In the genomic region with DNA sequence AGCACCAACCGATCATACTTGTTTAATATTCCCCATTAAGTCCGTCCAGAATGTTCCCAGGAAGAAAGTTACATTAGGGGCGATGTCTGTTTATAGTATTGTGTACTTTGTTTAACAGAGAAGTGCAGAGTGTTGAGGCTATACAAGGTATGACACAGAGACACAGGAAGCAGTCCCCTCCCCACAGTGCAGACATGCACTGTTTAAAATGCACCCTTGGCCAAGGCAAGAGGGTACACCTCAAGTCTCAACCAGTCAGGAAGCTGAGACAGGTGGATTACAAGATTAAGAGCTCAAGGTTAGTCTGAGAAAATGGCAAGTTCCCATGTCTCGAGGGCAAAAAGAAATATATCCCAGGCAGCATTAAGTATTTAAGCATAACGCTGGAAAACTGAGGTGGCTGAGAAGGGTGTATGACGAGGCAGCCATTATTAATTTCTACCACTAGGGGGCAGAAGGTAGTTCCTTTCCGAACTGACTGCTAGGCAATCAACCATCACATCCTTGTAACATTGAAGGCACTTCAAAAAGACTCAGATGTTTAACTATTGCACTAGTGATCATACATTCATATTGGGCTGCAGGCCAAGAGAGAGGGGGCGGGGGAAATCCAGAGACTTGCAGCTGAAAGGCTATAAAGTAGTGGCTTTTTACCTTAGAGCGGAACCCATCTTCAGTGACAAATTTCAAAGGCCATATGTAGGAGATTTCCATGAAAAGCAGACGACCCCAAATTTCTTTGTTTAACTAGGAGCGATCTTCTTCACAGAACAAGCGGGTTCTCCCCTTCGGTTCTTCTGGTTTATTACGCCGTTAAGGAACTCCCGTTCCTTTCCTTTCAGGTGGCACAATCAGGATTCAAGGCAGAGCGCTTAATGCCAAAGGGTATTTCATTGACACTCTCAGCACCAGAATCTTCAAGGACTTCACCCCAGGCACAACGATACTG, we compare ENCODE assay signal across 9 mouse cellular contexts. TPM values are rescaled to one million over a fixed set of nuclear protein-coding genes. Genes with fewer than 3 reads are reported as not detected.
DNase-seq lines count a peak whose midpoint lies in the region; ATAC-seq and TF ChIP-seq lines count a peak whose summit lies in the region.
"Had no signal": no experiment of that assay in that cellular context is flagged by ENCODE, and none has a peak within 500 bp of the region (broad histone marks: within the 10 kb centered on the region; RNA-seq: fewer than 3 reads in every experiment).

No protein-coding gene starts in this region.

- peak; percentile 47 to 64 for DNase-seq in heart, adult 18-20 months
- peak; percentile 5 for DNase-seq in adipocyte (ENCODE audit: low spot score)
- DNase-seq in hindbrain, postnatal 0 days (ENCODE audit: low spot score), result peak; percentile 80
- DNase-seq in limb, embryonic 14.5 days (ENCODE audit: low spot score), result peak; percentile 81
- DNase-seq in ovary, postnatal 36 days (ENCODE audit: low spot score), result no peak

- 68% methylated on average over 18 of the region's 18 CpGs for WGBS in heart, embryonic 12.5 days
- 62% methylated on average over 18 of the region's 18 CpGs for WGBS in embryonic facial prominence, embryonic 13.5 days
- WGBS in hindbrain, postnatal 0 days, result 54% methylated on average over 18 of the region's 18 CpGs
- 57% methylated on average over 18 of the region's 18 CpGs for WGBS in limb, embryonic 14.5 days
- 44% methylated on average over 18 of the region's 18 CpGs for WGBS in midbrain, embryonic 13.5 days

- no peak overlapping the region for H3K4me2 ChIP-seq in heart, embryonic 12.5 days
- H3K4me2 ChIP-seq in embryonic facial prominence, embryonic 13.5 days, result no peak overlapping the region
- H3K4me2 ChIP-seq in hindbrain, postnatal 0 days (ENCODE audit: low read depth, low read length), result no peak overlapping the region
- H3K4me2 ChIP-seq in limb, embryonic 14.5 days (replicated peaks; ENCODE audit: low read depth, low read length, severe bottlenecking), result no peak overlapping the region
- 0 out of 2 replicates have a peak overlapping the region, but pooled peaks have one; percentile 9 for H3K4me2 ChIP-seq in midbrain, embryonic 13.5 days (replicated peaks)

- peaks cover 28% of the 10 kb centered on the region for H3K4me1 ChIP-seq in heart, embryonic 12.5 days (replicated peaks)
- peaks cover 22% of the 10 kb centered on the region for H3K4me1 ChIP-seq in embryonic facial prominence, embryonic 13.5 days
- 0 out of 2 replicates have a peak, but pooled peaks cover 4% of the 10 kb centered on the region for H3K4me1 ChIP-seq in hindbrain, postnatal 0 days (ENCODE audit: insufficient read depth, low read length)
- H3K4me1 ChIP-seq in limb, embryonic 14.5 days (ENCODE audit: control insufficient read depth, insufficient read depth, low read length), result peaks cover 11% of the 10 kb centered on the region
- H3K4me1 ChIP-seq in midbrain, embryonic 13.5 days (replicated peaks), result peaks cover 46% of the 10 kb centered on the region

- H3K9me3 ChIP-seq in heart, embryonic 12.5 days (replicated peaks), result no peaks in the 10 kb centered on the region
- H3K9me3 ChIP-seq in embryonic facial prominence, embryonic 13.5 days, result no peaks in the 10 kb centered on the region
- H3K9me3 ChIP-seq in hindbrain, postnatal 0 days (ENCODE audit: low read length), result no peaks in the 10 kb centered on the region
- no peaks in the 10 kb centered on the region for H3K9me3 ChIP-seq in limb, embryonic 14.5 days (ENCODE audit: control insufficient read depth, low read length)
- H3K9me3 ChIP-seq in midbrain, embryonic 13.5 days, result no peaks in the 10 kb centered on the region

- H3K27ac ChIP-seq in heart, embryonic 12.5 days (ENCODE audit: poor library complexity, severe bottlenecking), result no peak overlapping the region
- no peak overlapping the region for H3K27ac ChIP-seq in embryonic facial prominence, embryonic 13.5 days
- H3K27ac ChIP-seq in hindbrain, postnatal 0 days, result no peak overlapping the region
- no peak overlapping the region for H3K27ac ChIP-seq in limb, embryonic 14.5 days (replicated peaks; ENCODE audit: low read depth, low read length)
- no peak overlapping the region for H3K27ac ChIP-seq in midbrain, embryonic 13.5 days

- peak; percentile 88 for TF ChIP-seq CTCF in hindbrain, postnatal 0 days (IDR thresholded peaks at IDR 0.05; ENCODE audit: low read depth)

- TF ChIP-seq POLR2A in limb, embryonic 14.5 days (IDR thresholded peaks at IDR 0.05; ENCODE audit: borderline replicate concordance, extremely low read depth, insufficient read depth, insufficient read length), result no peak

- no peak overlapping the region for H3K9ac ChIP-seq in heart, embryonic 12.5 days
- no peak overlapping the region for H3K9ac ChIP-seq in embryonic facial prominence, embryonic 13.5 days
- H3K9ac ChIP-seq in hindbrain, postnatal 0 days (replicated peaks; ENCODE audit: low read length), result no peak overlapping the region
- no peak overlapping the region for H3K9ac ChIP-seq in limb, embryonic 14.5 days (ENCODE audit: low read depth, low read length, severe bottlenecking)
- no peak overlapping the region for H3K9ac ChIP-seq in midbrain, embryonic 13.5 days (replicated peaks)

- no peak overlapping the region for H3K4me3 ChIP-seq in heart, embryonic 12.5 days
- H3K4me3 ChIP-seq in embryonic facial prominence, embryonic 13.5 days, result no peak overlapping the region
- H3K4me3 ChIP-seq in hindbrain, postnatal 0 days (ENCODE audit: low read length), result no peak overlapping the region
- no peak overlapping the region for H3K4me3 ChIP-seq in limb, embryonic 14.5 days (replicated peaks; ENCODE audit: low read length)
- H3K4me3 ChIP-seq in midbrain, embryonic 13.5 days (replicated peaks), result no peak overlapping the region

- no peak for ATAC-seq in heart, embryonic 12.5 days (ENCODE audit: insufficient number of reproducible peaks, low FRiP score)
- 0 out of 2 replicates have a peak, but pooled peaks have one; percentile 56 for ATAC-seq in embryonic facial prominence, embryonic 13.5 days (ENCODE audit: insufficient number of reproducible peaks, insufficient read depth, low FRiP score, low TSS enrichment, low read depth)
- ATAC-seq in hindbrain, postnatal 0 days, result peak; percentile 65; the same call in 1 of the 2 replicates
- ATAC-seq in limb, embryonic 14.5 days (ENCODE audit: low FRiP score, low read depth), result peak; percentile 53; the same call in 1 of the 2 replicates
- peak; percentile 48; the same call in 1 of the 2 replicates for ATAC-seq in midbrain, embryonic 13.5 days

- no peaks in the 10 kb centered on the region for H3K36me3 ChIP-seq in heart, embryonic 12.5 days
- H3K36me3 ChIP-seq in embryonic facial prominence, embryonic 13.5 days, result no peaks in the 10 kb centered on the region
- H3K36me3 ChIP-seq in hindbrain, postnatal 0 days (ENCODE audit: insufficient read depth, low read length), result no peaks in the 10 kb centered on the region
- no peaks in the 10 kb centered on the region for H3K36me3 ChIP-seq in limb, embryonic 14.5 days (ENCODE audit: control insufficient read depth, insufficient read depth, low read length)
- H3K36me3 ChIP-seq in midbrain, embryonic 13.5 days, result no peaks in the 10 kb centered on the region

- H3K27me3 ChIP-seq in heart, embryonic 12.5 days (replicated peaks), result no peaks in the 10 kb centered on the region
- peaks cover 16% of the 10 kb centered on the region for H3K27me3 ChIP-seq in embryonic facial prominence, embryonic 13.5 days
- H3K27me3 ChIP-seq in hindbrain, postnatal 0 days (ENCODE audit: insufficient read depth, low read length), result no peaks in the 10 kb centered on the region
- no peaks in the 10 kb centered on the region for H3K27me3 ChIP-seq in limb, embryonic 14.5 days (ENCODE audit: control insufficient read depth, insufficient read depth, low read length)
- peaks cover 28% of the 10 kb centered on the region for H3K27me3 ChIP-seq in midbrain, embryonic 13.5 days

RNA-seq across cellular contexts. Expression of a gene that starts 27.8 kb away (rescaled TPM):
- not detected for total RNA-seq in heart, adult 18-20 months (2021)
- polyA plus RNA-seq in heart, embryonic 12.5 days (2016; fragmentation: Nextera tagmentation; extraction: Ambion mirVana), result not detected in 2 replicates
- not detected in 2 replicates for polyA plus RNA-seq in embryonic facial prominence, embryonic 13.5 days (2015; fragmentation: Nextera tagmentation; extraction: Ambion mirVana)
- total RNA-seq in hindbrain, postnatal 0 days (2014; rRNA removed), result not detected in 2 replicates
- not detected in 2 replicates for polyA plus RNA-seq in hindbrain, postnatal 0 days (2015; fragmentation: Nextera tagmentation; extraction: Ambion mirVana)
- not detected in 2 replicates for polyA plus RNA-seq in limb, embryonic 14.5 days (2012; rRNA removed)
- not detected in 2 replicates for polyA plus RNA-seq in limb, embryonic 14.5 days (2014; fragmentation: Nextera tagmentation; extraction: Ambion mirVana)
- polyA plus RNA-seq in midbrain, embryonic 13.5 days (2015; fragmentation: Nextera tagmentation; extraction: Ambion mirVana), result not detected in 2 replicates
- total RNA-seq: heart, postnatal 36 days had no signal
